ENCODE assay signal across 9 mouse cellular contexts in genomic region chrX:72012804-72013203, GRCm38 (mm10). TPM values are rescaled to one million over a fixed set of nuclear protein-coding genes. Genes with fewer than 3 reads are reported as not detected.
DNase-seq lines count a peak whose midpoint lies in the region; ATAC-seq and TF ChIP-seq lines count a peak whose summit lies in the region.
"Had no signal": no experiment of that assay in that cellular context is flagged by ENCODE, and none has a peak within 500 bp of the region (broad histone marks: within the 10 kb centered on the region; RNA-seq: fewer than 3 reads in every experiment).

No protein-coding gene starts in this region.

- H3K27ac ChIP-seq in intestine, postnatal 0 days (ENCODE audit: low read depth, low read length): no peak overlapping the region
- no peak overlapping the region for H3K27ac ChIP-seq in intestine, embryonic 15.5 days
- H3K27ac ChIP-seq in heart, postnatal 0 days (ENCODE audit: low read depth): peak overlapping the region; percentile 64; the same call in 1 of the 2 replicates
- H3K27ac ChIP-seq in lung, postnatal 0 days (ENCODE audit: low read length): peak overlapping the region; percentile 57; the same call in 1 of the 2 replicates

- H3K36me3 ChIP-seq in intestine, postnatal 0 days (ENCODE audit: control insufficient read depth, insufficient read depth): no peaks in the 10 kb centered on the region
- H3K36me3 ChIP-seq in intestine, embryonic 15.5 days: no peaks in the 10 kb centered on the region
- H3K36me3 ChIP-seq in heart, postnatal 0 days (replicated peaks; ENCODE audit: control insufficient read depth, insufficient read depth, low read length): no peaks in the 10 kb centered on the region
- H3K36me3 ChIP-seq in lung, postnatal 0 days (ENCODE audit: insufficient read depth, low read length): no peaks in the 10 kb centered on the region

- TF ChIP-seq EP300 in heart, postnatal 0 days (IDR thresholded peaks at IDR 0.05; ENCODE audit: low read depth): no peak
- TF ChIP-seq EP300 in lung, postnatal 0 days (IDR thresholded peaks at IDR 0.05): no peak

- no peak for ATAC-seq in intestine, postnatal 0 days
- ATAC-seq in intestine, embryonic 15.5 days: no peak
- no peak for ATAC-seq in heart, postnatal 0 days (ENCODE audit: insufficient read depth, low read depth)
- peak; percentile 61 for ATAC-seq in lung, postnatal 0 days
- ATAC-seq in megakaryocyte-erythroid progenitor cell, adult 5-6 weeks (replicated peaks; ENCODE audit: low FRiP score, low TSS enrichment, poor library complexity, severe bottlenecking): no peak

- H3K9ac ChIP-seq in intestine, postnatal 0 days (ENCODE audit: low read depth, low read length): no peak overlapping the region
- H3K9ac ChIP-seq in intestine, embryonic 15.5 days: no peak overlapping the region
- H3K9ac ChIP-seq in heart, postnatal 0 days (replicated peaks; ENCODE audit: low read depth, low read length): no peak overlapping the region
- H3K9ac ChIP-seq in lung, postnatal 0 days (replicated peaks; ENCODE audit: low read depth): no peak overlapping the region

- TF ChIP-seq CTCF in intestine, postnatal 0 days (IDR thresholded peaks at IDR 0.05; ENCODE audit: low read depth): peak; percentile 69
- peak; percentile 45 for TF ChIP-seq CTCF in heart, postnatal 0 days (IDR thresholded peaks at IDR 0.05; ENCODE audit: low read depth)
- TF ChIP-seq CTCF in lung, postnatal 0 days (IDR thresholded peaks at IDR 0.05): peak; percentile 71

- WGBS in intestine, postnatal 0 days: 34% methylated on average over 3 of the region's 3 CpGs
- WGBS in intestine, embryonic 15.5 days: 37% methylated on average over 3 of the region's 3 CpGs
- 33% methylated on average over 3 of the region's 3 CpGs for WGBS in heart, postnatal 0 days
- WGBS in lung, postnatal 0 days: 31% methylated on average over 3 of the region's 3 CpGs

- H3K27me3 ChIP-seq in intestine, postnatal 0 days (replicated peaks; ENCODE audit: control insufficient read depth, insufficient read depth, low read length): no peaks in the 10 kb centered on the region
- no peaks in the 10 kb centered on the region for H3K27me3 ChIP-seq in intestine, embryonic 15.5 days (replicated peaks)
- H3K27me3 ChIP-seq in heart, postnatal 0 days (ENCODE audit: control insufficient read depth, insufficient read depth, low read length): no peaks in the 10 kb centered on the region
- no peaks in the 10 kb centered on the region for H3K27me3 ChIP-seq in lung, postnatal 0 days (replicated peaks; ENCODE audit: insufficient read depth, low read length)

- no peaks in the 10 kb centered on the region for H3K9me3 ChIP-seq in intestine, postnatal 0 days (ENCODE audit: control insufficient read depth)
- H3K9me3 ChIP-seq in intestine, embryonic 15.5 days: no peaks in the 10 kb centered on the region
- H3K9me3 ChIP-seq in heart, postnatal 0 days (replicated peaks; ENCODE audit: control insufficient read depth, low read length): no peaks in the 10 kb centered on the region
- H3K9me3 ChIP-seq in lung, postnatal 0 days (ENCODE audit: low read length): no peaks in the 10 kb centered on the region

- H3K4me3 ChIP-seq in intestine, postnatal 0 days (ENCODE audit: low read depth, low read length): no peak overlapping the region
- H3K4me3 ChIP-seq in intestine, embryonic 15.5 days (replicated peaks): no peak overlapping the region
- no peak overlapping the region for H3K4me3 ChIP-seq in heart, postnatal 0 days (ENCODE audit: low read depth, low read length)
- no peak overlapping the region for H3K4me3 ChIP-seq in lung, postnatal 0 days (ENCODE audit: low read depth, low read length)

- H3K4me1 ChIP-seq in intestine, postnatal 0 days (replicated peaks; ENCODE audit: control insufficient read depth, insufficient read depth, low read length): no peaks in the 10 kb centered on the region
- H3K4me1 ChIP-seq in intestine, embryonic 15.5 days (replicated peaks): no peaks in the 10 kb centered on the region
- H3K4me1 ChIP-seq in heart, postnatal 0 days (ENCODE audit: control insufficient read depth, insufficient read depth): no peaks in the 10 kb centered on the region
- H3K4me1 ChIP-seq in lung, postnatal 0 days (ENCODE audit: insufficient read depth, low read depth, low read length): no peaks in the 10 kb centered on the region

- peak; percentile 10 for DNase-seq in ES-CJ7 (ENCODE audit: low read depth, low spot score)
- peak; percentile 53 for DNase-seq in adrenal gland, postnatal 10 days
- DNase-seq in heart, postnatal 0 days (ENCODE audit: low spot score): no peak
- peak; percentile 35 for DNase-seq in lung, postnatal 0 days (ENCODE audit: low spot score)
- DNase-seq in urinary bladder, postnatal 36 days (ENCODE audit: low spot score in 2 of 2): no peak

- H3K4me2 ChIP-seq in intestine, postnatal 0 days (replicated peaks; ENCODE audit: low read depth): no peak overlapping the region
- no peak overlapping the region for H3K4me2 ChIP-seq in intestine, embryonic 15.5 days (replicated peaks)
- no peak overlapping the region for H3K4me2 ChIP-seq in heart, postnatal 0 days (ENCODE audit: low read depth, low read length)
- H3K4me2 ChIP-seq in lung, postnatal 0 days (replicated peaks; ENCODE audit: low read depth, low read length): no peak overlapping the region

RNA-seq across cellular contexts. Expression of gene Cnga2, which starts 21.2 kb away (rescaled TPM):
- polyA plus RNA-seq in intestine, postnatal 0 days (2015; fragmentation: Nextera tagmentation; extraction: Ambion mirVana): not detected in 2 replicates
- not detected in 2 replicates for polyA plus RNA-seq in intestine, embryonic 15.5 days (2015; fragmentation: Nextera tagmentation; extraction: Ambion mirVana)
- total RNA-seq in adrenal gland, postnatal 10 days (2021): under 1 TPM; 0.09 to 0.39 TPM
- 0.04 TPM in 1 of 2 replicates, not detected in the other for total RNA-seq in heart, postnatal 0 days (2014; rRNA removed; ENCODE audit: low replicate concordance)
- 0.04 TPM in 2 replicates for polyA plus RNA-seq in heart, postnatal 0 days (2015; fragmentation: Nextera tagmentation; extraction: Ambion mirVana)
- 0.80 and 0.91 TPM in 2 replicates for polyA plus RNA-seq in lung, postnatal 0 days (2015; fragmentation: Nextera tagmentation; extraction: Ambion mirVana)
- total RNA-seq in megakaryocyte-erythroid progenitor cell, adult 5-6 weeks (2014; fragmentation: Nextera tagmentation): not detected in 2 replicates
- not detected in 2 replicates for total RNA-seq in megakaryocyte-erythroid progenitor cell, adult 5-6 weeks (2017)

RNA-seq across cellular contexts. Expression of gene Fate1, which starts 40.0 kb away (rescaled TPM):
- polyA plus RNA-seq in intestine, postnatal 0 days (2015; fragmentation: Nextera tagmentation; extraction: Ambion mirVana): not detected in 2 replicates
- polyA plus RNA-seq in intestine, embryonic 15.5 days (2015; fragmentation: Nextera tagmentation; extraction: Ambion mirVana): not detected in 2 replicates
- total RNA-seq in adrenal gland, postnatal 10 days (2021): under 1 TPM in 1 of 2 experiments, not detected in 1; 0.30 TPM
- total RNA-seq in heart, postnatal 0 days (2014; rRNA removed; ENCODE audit: low replicate concordance): not detected in 2 replicates
- 0.12 and 0.16 TPM in 2 replicates for polyA plus RNA-seq in heart, postnatal 0 days (2015; fragmentation: Nextera tagmentation; extraction: Ambion mirVana)
- polyA plus RNA-seq in lung, postnatal 0 days (2015; fragmentation: Nextera tagmentation; extraction: Ambion mirVana): 0.19 and 0.26 TPM in 2 replicates
- total RNA-seq in megakaryocyte-erythroid progenitor cell, adult 5-6 weeks (2014; fragmentation: Nextera tagmentation): not detected in 2 replicates
- total RNA-seq in megakaryocyte-erythroid progenitor cell, adult 5-6 weeks (2017): not detected in 2 replicates
- polyA plus RNA-seq: intestine, embryonic 14.5 days had no signal

RNA-seq across cellular contexts. Expression of gene Prrg3, which starts 50.4 kb away (rescaled TPM):
- 2.0 and 2.1 TPM in 2 replicates for polyA plus RNA-seq in intestine, postnatal 0 days (2015; fragmentation: Nextera tagmentation; extraction: Ambion mirVana)
- 7.3 and 8.5 TPM in 2 replicates for polyA plus RNA-seq in intestine, embryonic 15.5 days (2015; fragmentation: Nextera tagmentation; extraction: Ambion mirVana)
- total RNA-seq in adrenal gland, postnatal 10 days (2021): 10 to 100 TPM; 25.9 to 31.0 TPM
- total RNA-seq in heart, postnatal 0 days (2014; rRNA removed; ENCODE audit: low replicate concordance): 12.3 and 14.9 TPM in 2 replicates
- polyA plus RNA-seq in heart, postnatal 0 days (2015; fragmentation: Nextera tagmentation; extraction: Ambion mirVana): 4.6 and 4.7 TPM in 2 replicates
- 12.9 and 16.2 TPM in 2 replicates for polyA plus RNA-seq in lung, postnatal 0 days (2015; fragmentation: Nextera tagmentation; extraction: Ambion mirVana)
- not detected in 2 replicates for total RNA-seq in megakaryocyte-erythroid progenitor cell, adult 5-6 weeks (2014; fragmentation: Nextera tagmentation)
- not detected in 2 replicates for total RNA-seq in megakaryocyte-erythroid progenitor cell, adult 5-6 weeks (2017)

Comparison
In these comparisons a context has a peak if more than half of its experiments do, and no peak if none do; other contexts are left out.
1. H3K27ac ChIP-seq: peak in heart, postnatal 0 days (single experiment) and lung, postnatal 0 days (single experiment); none in intestine, postnatal 0 days (single experiment) and intestine, embryonic 15.5 days (single experiment).
2. DNase-seq: peak in ES-CJ7 (single experiment), adrenal gland, postnatal 10 days (single experiment) and lung, postnatal 0 days (single experiment); none in heart, postnatal 0 days (single experiment) and urinary bladder, postnatal 36 days (0 of 2).
3. Peak in every context shown above with its lines, with median percentiles within 50 percentile points of each other: CTCF ChIP-seq.